Mouse (Mus musculus) testis, postnatal 10 days (tissue): ENCODE measurements around the gene Cited4.

ENCODE experiments used
- DNase-seq: peaks from one replicate; pipeline ENCODE4 v3.0.0; 2021; ENCODE audit warnings: low spot score

Cited4 gene

DNA sequence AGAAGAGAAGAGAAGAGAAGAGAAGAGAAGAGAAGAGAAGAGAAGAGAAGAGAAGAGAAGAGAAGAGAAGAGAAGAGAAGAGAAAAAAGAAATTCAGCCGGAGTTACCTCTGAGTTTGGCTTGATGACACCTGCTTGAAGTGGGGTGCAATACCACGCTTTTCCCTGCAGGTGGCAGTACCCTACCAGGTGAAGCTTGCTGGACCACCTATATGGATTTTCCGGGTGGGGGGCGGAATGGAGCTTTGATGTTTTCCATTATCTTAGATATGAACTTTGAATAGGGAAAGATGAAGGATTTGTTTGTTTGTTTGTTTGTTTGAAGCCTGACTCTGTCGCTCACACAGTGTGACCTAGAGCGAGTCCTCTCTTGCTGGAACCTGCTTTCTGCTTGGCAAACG, 14.6 kb downstream of the Cited4 start:
- DNase-seq, result no peak

DNA sequence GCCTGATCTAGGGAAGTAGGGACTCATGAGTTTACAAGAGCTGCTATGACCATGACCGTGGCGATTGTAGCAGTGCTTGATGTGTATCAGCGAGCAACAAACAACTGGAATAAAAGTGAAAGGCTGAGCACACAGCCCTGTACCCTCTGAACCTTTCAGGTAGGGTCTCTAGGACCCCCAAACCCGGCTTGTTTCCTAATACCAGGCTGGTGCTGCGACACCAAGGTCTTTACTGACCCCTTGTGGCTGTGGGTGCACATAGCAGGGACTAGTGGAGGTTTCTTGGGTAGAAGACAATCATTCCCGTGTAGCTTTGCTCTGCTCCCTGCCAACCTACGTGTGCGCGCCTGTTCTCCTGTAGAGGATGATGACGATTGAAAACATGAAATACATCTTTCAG, 15.8 kb downstream of the Cited4 start:
- no peak for DNase-seq

DNA sequence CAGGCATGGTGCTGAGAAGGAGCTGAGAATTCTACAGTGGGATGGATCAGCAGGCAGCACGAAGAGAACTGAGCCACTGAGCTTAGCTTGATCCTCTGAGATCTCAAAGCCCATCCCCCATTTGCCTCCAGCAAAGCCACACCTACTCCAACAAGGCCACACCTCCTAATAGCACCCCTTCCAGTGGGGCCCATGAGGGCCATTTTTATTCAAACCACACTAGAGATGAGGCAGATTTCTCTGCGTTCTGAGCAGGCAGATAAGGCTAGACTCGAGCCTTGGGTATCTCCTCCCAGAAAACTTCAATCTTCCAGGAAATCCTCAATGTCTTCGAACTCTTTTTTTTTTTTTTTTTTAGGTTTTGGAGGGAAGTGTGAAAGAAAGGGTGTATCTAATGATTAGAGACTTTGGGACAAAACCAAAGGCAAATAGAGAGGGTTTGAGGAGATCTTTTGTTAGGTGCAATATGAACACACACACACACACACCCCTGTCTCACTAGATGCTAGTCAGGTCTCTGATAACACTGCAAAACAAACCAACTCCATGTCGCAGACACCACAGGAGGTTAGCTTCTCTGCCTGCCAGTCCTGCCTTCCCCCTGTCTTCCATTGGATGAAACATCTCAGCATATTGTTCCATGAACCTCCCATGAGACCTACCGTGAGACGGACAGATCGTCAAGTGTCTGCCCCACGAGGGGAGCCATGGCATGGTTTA, 17.1 kb downstream of the Cited4 start:
- no peak for DNase-seq

DNA sequence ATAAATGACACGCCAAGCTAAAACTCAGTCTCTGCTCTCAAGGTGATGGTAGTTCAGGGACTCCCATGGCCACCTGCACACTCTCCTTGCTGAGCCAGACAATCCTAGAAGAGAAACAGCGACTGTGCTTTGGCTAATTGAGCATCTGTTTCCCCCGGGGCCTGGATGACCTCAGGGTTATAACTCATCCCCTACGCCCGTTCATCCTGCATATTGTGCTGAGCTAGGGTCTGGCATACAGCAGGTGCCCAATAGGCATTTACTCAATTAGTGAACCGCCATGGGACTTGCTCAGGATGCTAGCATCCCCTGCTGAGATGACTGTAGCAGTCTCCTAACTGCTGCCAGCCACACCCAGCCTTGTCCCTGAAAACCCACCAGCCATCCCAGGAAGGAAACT, 20.9 kb downstream of the Cited4 start:
- DNase-seq, result no peak

DNA sequence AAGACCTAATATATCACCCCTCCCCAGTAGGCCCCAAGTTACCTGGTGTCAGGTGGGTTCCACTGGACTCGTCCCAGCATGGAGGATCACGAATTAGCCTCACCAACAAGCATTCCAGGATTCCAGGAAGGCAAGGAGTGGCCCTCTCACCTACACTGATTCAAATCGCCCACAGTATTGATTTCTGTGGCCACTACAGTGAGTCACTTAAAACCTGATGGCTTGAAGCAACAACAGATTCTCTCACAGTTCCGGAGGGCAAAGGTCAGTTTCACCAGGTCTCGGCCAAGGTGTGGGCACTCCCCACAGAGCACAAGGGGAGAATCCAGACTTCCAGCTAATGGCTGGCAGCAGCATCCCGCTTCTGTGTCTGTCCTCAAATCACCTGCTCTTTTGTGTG, 22.9 kb downstream of the Cited4 start:
- DNase-seq, result no peak

DNA sequence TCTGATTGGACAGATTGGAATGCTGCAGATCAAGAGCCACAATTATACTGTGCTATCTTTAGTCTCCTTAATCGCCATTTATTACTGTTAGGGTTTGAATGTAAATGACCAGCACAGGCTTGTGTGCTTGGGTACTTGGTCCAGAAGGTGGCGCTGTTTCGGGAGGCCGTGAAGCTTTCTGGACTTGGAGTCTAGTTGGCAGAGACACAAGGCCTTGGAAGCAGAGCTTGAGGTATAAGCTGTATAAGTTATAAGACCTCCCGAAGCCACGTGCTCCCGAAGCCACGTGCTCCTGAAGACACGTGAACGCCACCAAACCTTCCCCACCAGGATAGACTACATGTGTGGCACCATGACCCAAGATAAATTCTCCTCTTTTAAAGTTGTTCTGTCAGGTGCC, 26.3 kb downstream of the Cited4 start:
- peak; percentile 84 for DNase-seq

DNA sequence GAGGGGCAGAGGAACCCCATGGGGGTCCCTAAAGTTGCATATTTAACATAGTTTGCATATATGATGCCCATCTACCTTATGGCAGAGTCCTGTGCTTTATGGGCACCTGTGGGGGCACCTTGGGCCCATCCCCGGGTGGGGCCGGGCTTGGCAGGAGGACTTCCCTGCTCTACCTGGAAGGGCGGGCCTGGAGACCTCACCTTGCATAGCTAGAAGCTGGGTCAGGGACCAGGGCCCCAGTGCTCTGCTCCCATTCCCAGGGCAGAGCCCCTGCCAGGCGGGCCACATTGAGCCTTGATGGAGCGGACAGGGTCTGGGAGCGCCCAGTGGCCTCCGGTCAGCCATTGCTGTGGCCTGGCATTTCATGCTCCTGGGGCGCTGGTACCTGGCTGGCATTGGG, 31.0 kb downstream of the Cited4 start:
- no peak for DNase-seq

DNA sequence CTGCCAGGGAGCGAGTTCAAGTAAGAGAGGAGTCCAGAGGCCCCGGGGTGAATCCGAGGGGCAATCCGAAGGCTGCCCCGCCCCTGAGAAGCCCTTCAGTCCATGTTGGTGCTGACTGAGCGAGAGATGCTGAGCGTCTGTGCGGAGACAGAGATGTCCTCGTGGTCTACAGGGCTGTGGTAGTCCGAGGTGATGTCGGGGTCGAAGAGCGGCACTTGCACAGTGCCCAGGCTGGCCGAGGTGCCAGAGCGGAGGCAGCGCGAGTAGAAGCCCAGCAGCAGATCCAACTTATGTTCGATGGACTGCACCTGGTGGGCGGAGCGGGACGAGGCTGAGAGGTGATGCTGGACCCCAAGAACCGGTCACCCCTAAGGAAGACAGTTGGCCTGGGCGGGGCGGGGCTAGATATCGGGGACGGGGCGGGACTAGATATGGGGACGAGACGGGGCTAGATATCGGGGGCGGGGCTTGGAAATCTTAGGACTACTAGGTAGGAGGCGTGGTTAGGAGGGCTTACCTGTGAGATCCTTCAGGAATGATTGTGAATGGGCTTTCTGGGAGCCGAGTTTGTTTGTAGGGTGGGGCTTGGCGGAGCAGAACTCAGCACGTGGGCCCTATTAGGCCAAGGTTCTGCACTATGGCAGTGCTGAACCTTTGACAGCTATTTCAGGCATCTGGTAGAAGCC, 31.6 kb downstream of the Cited4 start:
- no peak for DNase-seq

DNA sequence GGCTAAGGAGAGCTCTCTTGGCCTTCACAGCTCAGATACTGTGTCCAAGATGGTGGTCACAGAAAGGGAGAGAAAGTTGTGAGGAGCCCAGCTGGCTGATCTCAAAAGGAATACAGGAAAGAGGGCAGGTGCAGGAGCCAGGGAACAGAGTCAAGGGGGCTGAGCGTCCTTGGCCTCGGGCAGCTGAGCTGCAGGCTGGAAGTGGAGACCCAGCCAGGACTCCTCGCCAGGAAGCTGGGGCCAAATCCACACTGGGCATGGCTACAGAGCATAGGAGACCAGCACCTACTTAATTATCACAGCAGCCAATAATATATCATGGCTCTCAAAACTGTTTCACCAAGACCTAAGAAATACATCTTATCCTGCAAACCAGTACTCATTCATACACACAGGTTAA, 34.8 kb downstream of the Cited4 start:
- DNase-seq, result no peak

DNA sequence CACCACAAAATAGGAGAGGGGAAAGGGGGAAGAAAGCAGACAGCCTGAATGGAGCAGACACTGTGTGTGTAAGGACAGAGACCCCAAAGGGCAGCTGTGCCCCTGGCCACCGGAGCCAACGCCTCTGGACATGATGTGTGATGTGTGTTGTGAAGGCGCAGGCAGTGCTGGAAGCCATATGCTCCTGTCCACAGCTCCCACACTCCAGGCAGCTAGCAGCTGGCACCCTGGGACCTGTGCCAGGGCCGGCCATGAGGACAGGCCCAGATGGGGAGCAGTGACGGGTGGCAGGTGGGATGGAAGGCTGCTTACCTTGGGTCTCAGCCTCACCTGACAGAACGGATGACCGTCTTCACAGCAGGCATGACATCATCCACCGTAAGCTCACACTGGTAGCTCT, 35.7 kb downstream of the Cited4 start:
- DNase-seq, result no peak

DNA sequence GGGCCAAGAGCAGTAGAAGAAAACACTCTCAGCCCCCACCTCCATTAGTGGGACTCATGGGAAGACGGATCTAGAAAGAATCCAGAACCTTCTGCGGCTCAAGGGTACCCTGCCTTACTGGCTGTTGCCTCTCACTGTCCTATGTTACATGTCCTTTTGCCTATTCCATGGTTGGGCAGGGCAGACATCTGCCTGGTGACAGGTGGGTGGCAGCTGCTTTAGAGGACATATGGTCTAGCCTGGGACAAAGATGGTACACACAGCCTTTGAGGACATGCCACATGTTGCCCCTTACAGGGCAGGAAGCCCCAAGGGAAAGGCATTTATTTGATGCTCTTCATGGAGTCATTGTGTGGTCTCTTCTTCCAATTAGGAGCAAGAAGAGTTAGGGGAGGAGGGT, 36.1 kb downstream of the Cited4 start:
- no peak for DNase-seq

DNA sequence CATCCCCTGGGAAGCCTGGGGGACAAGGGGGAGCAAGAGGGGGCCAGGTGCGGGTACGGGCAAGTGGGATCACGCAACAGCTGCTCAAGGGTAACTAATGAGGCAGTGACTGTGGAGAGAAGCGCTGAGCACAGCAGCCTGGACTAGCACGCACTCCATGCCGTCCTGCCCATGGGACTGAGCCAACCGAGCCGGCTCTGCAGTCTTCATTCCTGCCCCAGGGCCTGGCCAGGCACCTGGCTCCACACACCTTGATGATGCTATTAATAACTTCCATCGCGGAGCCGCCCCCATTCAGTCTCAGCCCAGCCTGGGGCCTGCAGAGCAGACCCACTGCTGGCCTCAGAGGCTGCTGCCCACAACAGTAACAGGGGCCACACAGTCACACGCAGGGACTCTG, 45.9 kb downstream of the Cited4 start:
- no peak for DNase-seq

DNA sequence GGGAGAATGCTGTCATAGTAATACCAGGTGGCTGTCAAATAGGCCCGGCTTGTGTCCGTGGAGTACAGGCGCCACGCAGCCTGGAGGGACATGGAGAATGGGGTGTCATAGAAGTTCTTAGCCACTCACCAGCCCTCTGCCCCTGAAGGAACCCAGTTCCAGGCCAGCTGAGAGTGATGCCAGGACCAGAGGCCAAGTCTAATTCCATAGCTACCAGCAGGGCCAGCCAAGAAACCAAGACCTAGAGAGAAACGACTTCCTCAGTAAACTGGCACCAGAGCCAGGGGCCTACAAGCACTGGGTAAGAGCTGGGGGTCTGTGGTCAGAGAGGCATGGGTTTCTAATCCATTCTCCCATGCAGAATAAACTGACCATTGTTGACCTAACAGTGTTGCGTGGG, 46.6 kb downstream of the Cited4 start:
- no peak for DNase-seq

DNA sequence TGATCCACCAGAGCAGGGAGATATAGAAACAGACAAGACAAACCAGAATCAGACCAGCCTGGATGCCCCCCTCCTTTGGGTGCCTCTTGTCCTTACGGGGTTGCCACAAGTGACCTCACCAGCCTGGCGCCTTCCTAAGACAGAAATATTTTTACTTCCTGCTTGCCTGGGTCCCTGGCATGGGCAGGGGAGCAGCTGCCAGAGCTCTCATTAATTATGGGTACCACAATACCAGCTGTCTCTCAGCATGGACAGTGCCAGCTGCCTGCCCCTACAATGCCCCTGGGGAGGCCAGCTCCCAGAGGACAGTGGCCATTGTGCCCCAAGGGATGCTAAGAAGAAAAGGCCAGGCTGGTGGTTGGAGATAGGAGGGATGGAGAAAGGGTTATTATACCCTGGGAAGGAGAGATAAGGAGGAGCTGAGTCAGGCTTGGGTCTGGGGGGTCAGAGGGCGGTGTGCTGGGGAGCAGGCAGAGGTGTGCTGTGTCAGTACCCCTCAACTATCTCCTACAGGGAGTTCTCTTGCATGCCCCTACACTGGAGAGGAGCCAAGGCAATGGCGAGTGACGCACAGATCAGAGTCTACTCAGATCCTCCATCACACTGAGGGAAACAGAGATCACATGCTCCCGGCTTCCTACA, 47.6 kb downstream of the Cited4 start:
- DNase-seq, result no peak

DNA sequence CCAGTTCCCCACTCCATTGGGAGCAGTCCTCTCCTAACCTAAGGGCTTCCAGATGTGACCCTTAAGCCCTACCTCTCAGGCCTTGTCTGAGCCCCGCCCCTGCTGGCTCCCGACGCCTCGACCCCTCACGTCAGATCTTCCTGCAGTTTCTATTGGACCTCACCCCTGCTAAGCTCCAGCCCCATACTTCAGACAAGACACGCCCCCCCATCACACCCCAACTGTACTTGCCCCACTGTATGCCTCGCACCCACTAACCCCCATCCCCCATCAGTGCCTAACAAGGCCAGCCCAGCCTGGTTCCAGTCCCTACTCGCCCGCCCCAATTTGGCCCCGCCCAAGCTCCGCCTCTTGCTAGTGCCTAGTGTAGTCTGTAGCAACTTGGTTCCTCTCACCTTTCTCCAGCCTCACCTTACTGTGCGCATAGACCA, 49.8 kb downstream of the Cited4 start:
- peak; percentile 81 for DNase-seq

DNA sequence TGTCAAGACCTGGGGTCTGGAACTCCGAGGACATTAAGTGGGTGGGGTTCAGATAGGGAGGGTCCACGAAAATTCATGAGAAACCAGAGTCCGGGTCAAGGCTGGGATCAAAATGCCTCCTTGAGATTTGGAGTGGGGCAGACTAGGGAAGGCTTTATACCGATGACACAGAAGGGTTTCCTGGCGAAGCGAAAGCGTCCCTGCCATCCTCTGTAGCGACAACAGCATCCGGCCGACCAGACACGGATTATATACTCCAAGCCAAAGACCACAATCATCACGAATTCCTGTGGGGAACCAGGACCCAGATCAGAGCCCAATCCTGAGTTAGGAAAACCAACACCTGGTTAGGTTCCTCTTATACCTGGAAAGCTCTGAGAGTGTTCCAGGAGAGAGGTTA, 50.4 kb downstream of the Cited4 start:
- no peak for DNase-seq
